Mouse (Mus musculus): Measurements from ENCODE around the gene Fggy.

DNA sequence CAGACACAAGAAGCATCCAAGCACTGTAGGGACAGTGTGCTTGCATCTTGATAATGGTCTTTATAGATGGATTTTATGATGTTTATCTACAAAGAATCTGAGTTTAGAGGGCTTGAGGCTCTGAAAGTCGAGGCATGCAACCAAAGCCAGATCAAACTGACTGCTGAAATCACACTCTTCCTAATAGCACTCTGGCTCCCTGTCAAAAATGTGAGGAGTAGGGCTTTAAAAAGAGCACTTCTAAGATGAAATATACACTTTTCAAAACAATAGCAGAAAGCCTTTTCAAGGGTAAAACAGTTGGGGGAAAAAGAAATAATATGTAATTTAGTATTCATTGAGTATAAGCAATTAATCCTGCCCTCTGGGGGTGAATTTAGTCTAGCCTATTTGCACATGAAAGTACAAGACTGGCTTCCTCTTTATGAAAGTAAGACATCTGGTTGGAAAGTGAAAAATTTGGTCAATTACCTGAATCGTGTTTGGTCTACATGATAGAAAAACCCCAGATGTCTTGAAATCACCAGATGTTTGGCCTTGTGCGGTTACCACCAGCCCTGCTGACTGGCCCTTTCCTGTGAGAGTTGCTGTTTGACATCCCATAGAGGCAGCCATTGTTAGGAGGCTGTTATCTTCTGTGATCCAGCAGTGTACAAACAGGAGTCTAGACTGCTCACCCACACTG lies 172.0 kb downstream of the Fggy start:
- TF ChIP-seq CTCF (IDR thresholded peaks at IDR 0.05; ENCODE audit: low read depth, low read length): no peak
- TF ChIP-seq POLR2A (IDR thresholded peaks at IDR 0.05; ENCODE audit: extremely low read depth, insufficient read depth, low read length): no peak
